Mouse (Mus musculus) heart, embryonic 15.5 days (tissue): ENCODE data around the gene Eme1. TPM values are rescaled to one million over a fixed set of nuclear protein-coding genes. Genes with fewer than 3 reads are reported as not detected.

Experiments
- ATAC-seq: fragments of 200-750 bp; cut with Nextera tagmentation; replicated peaks from 2 replicates; pipeline ENCODE4 v1.8.0; 2017; ENCODE audit warnings: low read depth, moderate TSS enrichment; ENCODE audit not compliant: insufficient number of reproducible peaks, insufficient read depth, low FRiP score
- H3K27ac ChIP-seq: fragments of 300-500 bp; sonication (generic); 2 replicates; pipeline ENCODE4 v1.5.1; 2015; ENCODE audit warnings: mild to moderate bottlenecking, inconsistent platforms
- H3K27me3 ChIP-seq: fragments of 300-500 bp; sonication (generic); 2 replicates; pipeline ENCODE4 v1.6.1; 2015; ENCODE audit warnings: inconsistent platforms
- H3K36me3 ChIP-seq: fragments of 300-500 bp; sonication (generic); 2 replicates; pipeline ENCODE4 v1.6.1; 2015; ENCODE audit warnings: mild to moderate bottlenecking, inconsistent platforms
- H3K4me1 ChIP-seq: fragments of 300-500 bp; sonication (generic); replicated peaks from 2 replicates; pipeline ENCODE4 v1.6.1; 2015; ENCODE audit warnings: inconsistent platforms
- H3K4me2 ChIP-seq: fragments of 300-500 bp; sonication (generic); 2 replicates; pipeline ENCODE4 v1.6.1; 2015; ENCODE audit warnings: inconsistent platforms, mild to moderate bottlenecking, moderate library complexity
- H3K4me3 ChIP-seq: fragments of 300-500 bp; sonication (generic); 2 replicates; pipeline ENCODE4 v1.5.1; 2015; ENCODE audit warnings: mild to moderate bottlenecking, inconsistent platforms
- H3K9ac ChIP-seq: fragments of 300-500 bp; sonication (generic); 2 replicates; pipeline ENCODE4 v1.6.1; 2015; ENCODE audit warnings: mild to moderate bottlenecking, inconsistent platforms
- H3K9me3 ChIP-seq: fragments of 300-500 bp; sonication (generic); replicated peaks from 2 replicates; pipeline ENCODE4 v1.6.1; 2016; ENCODE audit warnings: inconsistent platforms
- WGBS: fragments of 180-500 bp; shearing (Covaris S2); methylation state at CpG from one replicate; pipeline ENCODE4 v1.1.7; 2015; ENCODE audit warnings: mixed read lengths; 5-methylcytosine and 5-hydroxymethylcytosine counted together
- polyA plus RNA-seq: library from polyadenylated mRNA; unstranded; fragments of >200 nt; fragmentation: Nextera tagmentation; extraction: Ambion mirVana; gene quantifications from 2 replicates; pipeline ENCODE4 v1.2.1, GENCODE M21; 2015

Eme1 gene
- polyA plus RNA-seq, 1 experiment from 2014 or later = 8.7 TPM

DNA sequence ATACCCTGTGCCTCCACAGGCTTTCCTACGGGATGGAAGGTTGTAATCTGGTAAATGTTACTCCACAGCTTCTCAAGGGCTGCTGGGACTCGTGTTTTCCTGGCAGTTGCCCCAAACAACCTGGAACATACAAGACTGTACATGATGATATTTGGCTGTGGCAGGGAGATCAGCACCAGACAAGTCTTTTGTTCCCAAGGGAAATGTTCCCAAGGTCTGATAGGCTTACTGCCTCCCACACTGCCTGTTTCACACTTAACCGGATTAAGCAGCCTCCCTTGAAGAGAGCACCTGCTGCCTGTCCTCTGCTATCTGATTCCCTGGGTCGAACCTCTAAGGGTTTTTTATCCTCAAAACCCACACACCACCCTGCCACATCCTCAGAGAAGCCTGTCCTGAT is 38.3 kb downstream of the Eme1 start:
- WGBS = 14% methylated on average over 4 of the region's 4 CpGs
- no peaks in the 10 kb centered on the region for H3K4me1 ChIP-seq
- H3K27ac ChIP-seq = no peak overlapping the region
- no peaks in the 10 kb centered on the region for H3K9me3 ChIP-seq
- no peak for ATAC-seq
- H3K9ac ChIP-seq = no peak overlapping the region
- no peaks in the 10 kb centered on the region for H3K36me3 ChIP-seq
- no peak overlapping the region for H3K4me3 ChIP-seq
- H3K4me2 ChIP-seq = no peak overlapping the region
- H3K27me3 ChIP-seq = 0 out of 2 replicates have a peak, but pooled peaks cover 2% of the 10 kb centered on the region

DNA sequence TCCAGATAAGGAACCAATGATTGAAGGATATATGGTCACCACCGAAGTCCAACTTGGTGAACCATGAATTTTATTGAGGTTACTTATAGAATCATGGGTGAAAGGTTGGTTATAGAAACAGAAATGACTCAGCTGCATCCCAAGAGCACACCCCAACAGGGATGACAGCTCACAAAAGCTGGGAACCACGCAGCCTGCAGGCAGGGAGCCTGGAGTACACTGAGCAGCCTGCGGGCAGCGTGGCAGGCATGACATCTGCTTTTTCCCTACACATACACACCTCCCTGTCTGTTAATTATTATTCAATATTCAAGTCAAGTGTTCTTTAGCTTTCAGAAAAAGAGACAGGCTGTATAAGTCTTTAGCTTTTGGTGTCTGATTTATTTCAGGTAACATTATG is 39.2 kb downstream of the Eme1 start:
- no peak overlapping the region for H3K4me2 ChIP-seq
- H3K27me3 ChIP-seq = 0 out of 2 replicates have a peak, but pooled peaks cover 2% of the 10 kb centered on the region
- H3K4me3 ChIP-seq = no peak overlapping the region
- no peaks in the 10 kb centered on the region for H3K36me3 ChIP-seq
- WGBS = 84% methylated on average over 4 of the region's 4 CpGs
- ATAC-seq = no peak
- H3K27ac ChIP-seq = no peak overlapping the region
- no peaks in the 10 kb centered on the region for H3K4me1 ChIP-seq
- H3K9ac ChIP-seq = no peak overlapping the region
- no peaks in the 10 kb centered on the region for H3K9me3 ChIP-seq

DNA sequence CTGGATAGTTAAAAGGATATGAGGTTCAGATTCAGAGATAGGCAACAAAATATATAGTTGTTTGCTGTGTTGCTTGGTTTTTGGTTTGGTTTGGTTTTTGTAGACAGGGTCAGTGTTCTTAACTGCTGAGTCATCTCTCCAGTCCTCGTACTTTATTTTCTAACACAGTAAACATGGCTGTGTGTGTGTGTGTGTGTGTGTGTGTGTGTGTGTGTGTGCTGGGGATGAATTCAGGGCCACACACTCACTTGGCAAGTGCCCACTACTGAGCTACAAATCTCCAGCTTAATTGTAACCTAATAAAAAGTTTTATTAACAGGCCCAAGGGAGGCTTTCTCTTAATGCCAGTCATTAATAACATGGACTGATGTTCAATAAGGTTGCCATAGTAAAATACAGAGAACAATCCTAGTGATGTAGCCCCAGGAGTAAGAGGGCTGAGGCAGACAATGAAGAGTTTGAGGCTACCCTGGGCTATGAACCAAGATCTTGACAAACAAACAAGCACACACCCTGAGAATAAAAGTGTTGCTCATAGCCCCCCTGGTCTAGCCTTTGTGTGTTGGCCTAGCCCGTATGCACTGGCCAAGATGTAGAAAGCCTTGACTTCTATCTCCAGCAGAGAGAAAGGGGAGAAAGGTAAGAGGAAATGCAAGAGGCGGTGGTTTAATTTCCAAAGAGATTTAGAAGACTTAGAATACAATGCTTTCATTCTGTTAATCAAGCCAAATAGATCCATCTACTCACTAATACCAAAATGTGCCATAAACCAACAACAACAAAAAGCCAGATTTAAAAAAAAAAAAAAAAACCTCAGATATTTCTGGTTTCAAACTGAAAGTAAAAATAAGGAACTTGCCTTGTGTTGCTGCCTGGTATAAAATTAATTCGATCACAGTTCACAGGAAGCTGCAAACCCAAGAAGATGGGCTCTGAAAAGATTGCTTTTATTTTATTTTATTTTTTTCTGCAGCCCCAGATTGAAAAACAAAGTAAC is 42.7 kb downstream of the Eme1 start:
- H3K4me3 ChIP-seq = no peak overlapping the region
- 0 out of 2 replicates have a peak, but pooled peaks cover 2% of the 10 kb centered on the region for H3K27me3 ChIP-seq
- H3K9me3 ChIP-seq = no peaks in the 10 kb centered on the region
- H3K9ac ChIP-seq = no peak overlapping the region
- H3K36me3 ChIP-seq = no peaks in the 10 kb centered on the region
- H3K27ac ChIP-seq = no peak overlapping the region
- no peak overlapping the region for H3K4me2 ChIP-seq
- ATAC-seq = no peak
- WGBS = 74% methylated on average over 4 of the region's 4 CpGs
- H3K4me1 ChIP-seq = no peaks in the 10 kb centered on the region

DNA sequence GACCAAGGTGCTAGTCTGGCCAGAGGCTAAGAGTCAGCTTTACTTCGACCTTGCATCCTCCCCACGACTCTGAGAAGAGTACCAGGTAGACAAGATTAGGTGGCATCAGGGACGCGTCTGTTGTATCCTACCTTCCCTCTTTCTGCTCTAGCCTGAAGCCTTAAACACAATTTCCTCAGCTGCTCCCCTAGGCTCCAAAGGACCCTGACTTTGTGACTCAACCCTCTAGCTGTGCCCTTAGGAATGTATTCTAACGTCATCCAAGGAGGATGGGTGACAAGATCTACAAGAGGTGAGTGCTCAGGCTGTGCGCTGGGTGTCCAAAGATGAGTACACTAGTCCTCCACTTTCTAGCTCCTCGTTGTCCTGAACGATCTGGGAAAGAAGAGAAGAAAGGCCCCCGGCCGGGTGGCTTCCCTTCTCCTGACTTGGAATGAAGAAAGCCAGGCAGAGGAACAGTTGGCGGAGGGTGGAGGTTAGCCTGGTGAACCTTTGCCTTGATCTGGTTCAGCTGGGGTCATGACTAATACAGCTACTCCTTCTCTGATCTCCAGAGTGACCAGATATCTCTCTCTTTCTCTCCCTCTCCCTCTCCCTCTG is 51.3 kb downstream of the Eme1 start:
- WGBS = 60% methylated on average over 11 of the region's 11 CpGs
- no peak for ATAC-seq
- H3K9me3 ChIP-seq = no peaks in the 10 kb centered on the region
- H3K36me3 ChIP-seq = no peaks in the 10 kb centered on the region
- peaks cover 13% of the 10 kb centered on the region for H3K4me1 ChIP-seq
- H3K4me2 ChIP-seq = peak overlapping the region; percentile 84
- H3K4me3 ChIP-seq = peak overlapping the region; percentile 68; the same call in 1 of the 2 replicates
- no peaks in the 10 kb centered on the region for H3K27me3 ChIP-seq
- H3K27ac ChIP-seq = no peak overlapping the region
- peak overlapping the region; percentile 70; the same call in 1 of the 2 replicates for H3K9ac ChIP-seq

DNA sequence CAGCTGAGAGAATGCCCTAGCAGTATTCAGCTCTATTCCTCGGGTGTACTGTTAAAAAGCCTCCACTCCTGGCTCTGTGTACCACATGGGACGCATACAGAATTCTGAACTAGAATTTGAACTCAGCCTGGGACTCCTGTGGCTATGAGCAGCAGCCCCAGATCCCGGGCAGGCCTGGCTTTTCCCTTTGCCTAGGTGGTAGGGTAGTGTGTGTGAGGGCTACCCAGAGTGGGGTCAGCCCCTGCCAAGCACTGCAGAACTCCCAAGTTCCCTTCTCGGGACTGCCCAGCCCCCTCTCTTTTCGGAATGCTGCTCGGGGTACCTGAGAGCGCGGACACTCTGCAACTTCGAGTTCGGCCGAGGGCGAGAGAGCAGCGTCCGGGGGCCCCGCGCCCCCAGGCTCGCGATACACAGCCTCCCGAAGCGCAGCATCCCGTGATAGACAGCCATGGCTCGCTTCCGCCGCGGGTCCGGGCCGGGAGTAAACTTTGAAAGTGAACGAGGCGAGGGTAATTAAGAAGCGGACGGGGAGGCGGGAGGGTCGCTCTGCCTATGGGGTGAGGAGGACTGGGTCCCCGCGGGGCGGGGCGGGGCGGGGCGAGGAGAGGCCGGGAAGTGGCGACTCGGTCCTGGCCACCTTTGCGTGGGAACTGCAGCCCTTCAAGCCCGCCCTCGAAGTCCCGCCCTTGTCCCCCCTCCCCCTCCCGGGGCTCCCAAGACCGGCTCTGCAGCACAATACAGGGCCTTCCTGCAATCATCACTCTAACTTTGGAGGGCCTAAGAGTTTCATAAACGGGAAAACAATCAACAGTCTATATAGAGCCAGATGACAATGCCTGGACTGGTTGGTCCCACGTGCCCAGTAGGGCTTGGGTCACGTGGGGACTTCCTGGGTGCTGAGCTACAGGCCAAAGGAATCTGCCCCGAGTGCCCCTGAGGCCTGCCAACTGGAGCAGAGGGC is 52.2 kb downstream of the Eme1 start, which contains the start of gene Acsf2:
Acsf2 (minus strand) TSS at position 551 of the 961 bp plus-strand sequence.
- Histone ChIP-seq H3K9ac (peak within 1 kb of the TSS; percentile 70), H3K4me3 (peak within 1 kb of the TSS; percentile 68), H3K36me3 (no peaks in the 10 kb centered on the region), H3K27ac (peak within 1 kb of the TSS; percentile 53), H3K4me1 (peaks cover 13% of the 10 kb centered on the region), H3K9me3 (no peaks in the 10 kb centered on the region), H3K27me3 (no peaks in the 10 kb centered on the region), H3K4me2 (peak within 1 kb of the TSS; percentile 84)
- 2% methylated on average over 50 of the region's 52 CpGs for WGBS
- ATAC-seq = peak; percentile 77

DNA sequence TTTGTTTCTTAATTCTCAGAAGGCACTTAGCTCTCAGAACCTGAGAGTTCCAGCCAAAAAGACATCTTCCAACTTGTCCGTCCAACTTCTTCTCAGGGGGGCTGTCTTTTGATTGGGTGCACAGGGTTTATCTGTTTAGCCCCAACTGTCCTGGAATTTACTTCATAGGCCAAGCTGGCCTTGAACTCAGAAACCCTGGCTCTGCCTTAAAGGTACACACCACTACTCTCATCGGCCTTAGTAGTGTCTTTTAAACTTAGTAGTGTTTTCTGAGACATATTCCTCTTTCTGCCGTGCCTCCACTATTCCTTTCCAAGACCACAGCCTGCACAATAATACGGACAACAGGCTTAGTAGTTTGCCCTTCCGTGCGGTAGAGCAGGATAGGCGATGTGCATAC is 53.3 kb downstream of the Eme1 start:
- 91% methylated on average over 7 of the region's 7 CpGs for WGBS
- no peak overlapping the region for H3K27ac ChIP-seq

DNA sequence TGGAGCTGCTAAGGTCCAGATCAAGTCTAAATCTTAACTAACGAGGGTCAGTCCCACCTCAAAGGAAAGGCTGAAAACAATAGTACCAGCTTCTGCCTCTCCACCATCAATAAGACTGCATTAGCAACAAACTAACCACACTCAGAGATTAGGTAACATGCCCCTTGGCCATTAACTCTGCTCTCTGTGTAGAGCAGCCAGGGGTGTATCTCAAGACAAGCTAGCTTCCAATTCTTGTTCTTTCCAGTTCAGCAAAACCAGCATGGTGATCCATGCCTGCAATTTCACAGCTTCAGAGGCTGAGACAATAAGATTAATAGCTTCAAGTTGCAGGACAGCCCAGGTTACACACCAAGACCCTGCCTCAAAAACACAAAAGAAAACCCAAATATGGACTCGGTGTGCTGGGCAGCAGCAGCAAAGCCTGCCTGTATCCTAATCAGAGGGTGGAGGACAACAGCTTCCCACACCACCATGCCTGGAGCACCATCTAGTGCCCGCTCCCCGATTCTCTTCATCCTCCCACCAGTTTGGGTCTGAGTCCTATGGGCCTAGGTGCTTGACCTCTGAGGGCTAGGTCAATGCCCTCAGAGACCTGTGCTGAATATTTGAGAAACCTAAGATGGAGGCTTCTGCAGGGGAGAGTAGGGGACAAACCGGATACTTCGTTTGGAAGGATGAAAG is 55.2 kb downstream of the Eme1 start:
- peaks cover 13% of the 10 kb centered on the region for H3K4me1 ChIP-seq
- H3K27ac ChIP-seq = no peak overlapping the region
- no peak overlapping the region for H3K4me2 ChIP-seq
- H3K9me3 ChIP-seq = no peaks in the 10 kb centered on the region
- ATAC-seq = no peak
- H3K4me3 ChIP-seq = no peak overlapping the region
- WGBS = 71% methylated on average over 6 of the region's 6 CpGs
- H3K9ac ChIP-seq = no peak overlapping the region
- H3K27me3 ChIP-seq = no peaks in the 10 kb centered on the region
- H3K36me3 ChIP-seq = no peaks in the 10 kb centered on the region

More for the DNA sequence above, 53.3 kb downstream of the Eme1 start:
- Histone ChIP-seq H3K9ac (no peak overlapping the region), H3K4me1 (peaks cover 13% of the 10 kb centered on the region), H3K36me3 (no peaks in the 10 kb centered on the region), H3K9me3 (no peaks in the 10 kb centered on the region), H3K27me3 (no peaks in the 10 kb centered on the region), H3K4me3 (no peak overlapping the region; the same call in 1 of the 2 replicates), H3K4me2 (peak overlapping the region; percentile 84; the same call in 1 of the 2 replicates)
- no peak for ATAC-seq

DNA sequence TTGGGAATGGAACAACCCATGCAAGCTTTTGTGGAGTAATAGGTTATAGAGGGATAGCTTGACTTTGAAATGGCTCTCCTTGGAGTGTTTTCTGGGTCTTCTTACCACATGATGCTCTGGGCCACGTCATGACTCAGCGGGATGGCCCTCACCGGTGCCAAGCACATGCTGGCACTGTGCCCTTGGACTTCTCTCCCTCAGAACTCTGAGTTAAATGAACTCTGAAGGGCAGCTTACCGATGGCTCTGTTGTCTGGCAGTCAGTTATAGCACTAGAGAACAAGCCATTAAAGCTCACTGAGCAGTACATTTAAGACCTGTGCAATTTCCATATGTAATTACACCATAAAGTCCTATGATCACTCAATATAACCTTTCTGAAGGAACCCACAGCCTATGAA is 56.4 kb downstream of the Eme1 start:
- Histone ChIP-seq H3K4me1 (peaks cover 11% of the 10 kb centered on the region), H3K4me2 (no peak overlapping the region), H3K4me3 (no peak overlapping the region), H3K36me3 (no peaks in the 10 kb centered on the region), H3K9me3 (no peaks in the 10 kb centered on the region), H3K27ac (no peak overlapping the region), H3K9ac (no peak overlapping the region), H3K27me3 (no peaks in the 10 kb centered on the region)
- no peak for ATAC-seq
- 56% methylated on average over 4 of the region's 4 CpGs for WGBS

DNA sequence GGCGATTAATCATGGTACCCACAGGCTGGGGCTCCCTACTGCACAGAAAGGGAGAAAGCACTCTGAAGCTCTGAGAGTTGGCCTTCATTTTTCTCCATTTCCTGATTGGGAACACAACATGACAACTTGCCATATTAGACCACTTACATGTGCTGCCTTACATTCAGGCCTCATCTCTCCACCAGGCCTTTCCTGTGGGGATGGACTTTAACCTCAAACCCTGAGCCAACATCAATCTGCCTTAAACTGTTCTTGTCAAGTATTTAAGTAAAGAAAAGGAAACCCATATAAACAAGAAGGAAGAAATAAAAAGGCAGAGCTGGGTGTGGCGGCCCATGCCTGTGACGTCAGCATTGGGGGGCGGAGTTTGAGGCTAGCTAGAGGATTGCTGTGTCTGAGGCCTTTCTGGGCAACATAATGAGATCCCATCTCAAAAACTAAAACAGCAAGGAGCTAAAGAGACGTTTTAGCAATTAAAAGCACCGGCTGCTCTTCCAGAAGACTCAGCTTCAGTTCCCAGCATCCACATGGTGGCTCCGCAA is 57.4 kb downstream of the Eme1 start:
- peaks cover 11% of the 10 kb centered on the region; the same call in 1 of the 2 replicates for H3K4me1 ChIP-seq
- 72% methylated on average over 7 of the region's 7 CpGs for WGBS
- no peaks in the 10 kb centered on the region for H3K9me3 ChIP-seq
- no peak overlapping the region for H3K9ac ChIP-seq
- no peak overlapping the region for H3K4me3 ChIP-seq
- no peak overlapping the region for H3K4me2 ChIP-seq
- H3K27me3 ChIP-seq = no peaks in the 10 kb centered on the region
- no peaks in the 10 kb centered on the region for H3K36me3 ChIP-seq
- ATAC-seq = no peak
- H3K27ac ChIP-seq = no peak overlapping the region
